Mouse (Mus musculus) left cerebral cortex, adult 18-20 months (tissue): Measurements from ENCODE around the gene Reep3. TPM values are rescaled to one million over a fixed set of nuclear protein-coding genes. Genes with fewer than 3 reads are reported as not detected.

ENCODE experiments used
- DNase-seq, 2 experiments: peaks; one replicate each; pipeline ENCODE4 v3.0.0; 2021 to 2022; ENCODE audit warnings: low spot score in 2 of 2, mixed read lengths in 1 of 2
- total RNA-seq, 2 experiments: library from RNA; stranded (reverse); gene quantifications; 2 replicates each; pipeline ENCODE4 v1.2.3; 2021

Reep3 gene
- total RNA-seq, 2 experiments from 2014 or later: 16.6 to 17.1 TPM

DNA sequence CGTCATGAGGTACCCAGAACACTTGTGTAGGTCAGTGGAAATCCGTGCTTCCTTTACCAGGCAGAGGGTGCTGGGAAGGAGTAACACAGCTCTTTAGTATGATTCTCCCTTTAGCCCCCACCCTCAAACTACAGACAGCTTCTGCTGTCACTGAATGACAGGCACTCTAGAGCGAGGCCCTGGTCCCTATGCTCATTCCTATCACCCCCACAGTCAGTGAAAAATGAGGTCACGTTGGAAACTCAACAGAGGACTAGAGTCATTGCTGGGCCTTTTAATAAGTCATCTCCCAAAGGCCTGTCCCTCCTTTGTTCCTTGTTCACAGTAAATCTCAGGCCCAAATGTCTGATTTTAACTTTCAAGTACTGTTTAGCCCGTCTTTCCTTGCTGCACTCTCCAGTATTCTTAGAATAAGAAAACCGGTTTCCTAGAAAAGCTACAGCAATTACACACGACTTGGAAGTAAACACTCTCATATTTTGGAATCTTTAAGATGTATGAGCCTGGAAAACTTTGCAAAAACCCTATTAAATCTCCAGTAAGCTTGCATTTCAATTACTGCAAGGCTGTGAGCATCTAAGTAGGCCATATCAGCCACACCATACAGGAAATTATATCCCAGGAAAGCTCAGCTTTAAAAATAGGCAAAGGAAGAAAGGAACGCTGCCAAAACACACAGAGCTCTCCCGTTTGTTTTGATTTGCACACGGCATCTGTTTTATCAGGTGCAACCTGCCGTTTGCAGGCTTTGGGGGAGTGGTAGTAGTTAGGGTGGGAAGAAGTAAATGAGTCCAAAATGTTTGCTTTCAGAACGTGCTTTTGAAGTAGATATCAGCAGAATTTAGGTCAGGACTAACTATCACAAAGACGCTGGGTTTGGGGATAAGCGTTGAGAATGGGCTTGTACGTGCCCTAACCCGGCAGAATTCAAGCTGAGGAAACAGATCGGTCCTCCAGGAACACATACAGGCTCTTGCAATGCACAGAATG lies 40.6 kb downstream of the Reep3 start:
- DNase-seq: no peak

- no peak for DNase-seq
Observed at GRCm38 (mm10) chr10:67053475-67053874, 43.3 kb downstream of the Reep3 start.

DNA sequence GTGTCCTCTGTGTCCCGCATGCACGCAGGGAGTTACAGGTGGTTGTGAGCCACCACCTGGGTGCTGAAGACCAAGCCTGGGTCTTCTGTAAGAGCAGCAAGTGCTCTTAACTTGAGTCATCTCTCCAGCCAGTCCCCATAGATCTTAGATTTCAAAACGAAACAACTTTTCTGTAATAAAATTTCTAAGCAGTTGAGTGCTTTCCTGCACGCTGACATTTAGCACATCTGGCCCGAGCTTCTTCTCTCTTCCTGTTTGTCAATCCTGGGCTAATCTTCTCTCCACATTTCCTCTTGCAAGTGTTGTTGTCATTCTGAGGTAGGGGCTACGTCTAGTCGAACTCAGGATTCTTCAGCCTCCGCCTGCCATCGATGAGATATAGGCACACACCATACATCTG lies 44.3 kb downstream of the Reep3 start:
- DNase-seq: no peak

DNA sequence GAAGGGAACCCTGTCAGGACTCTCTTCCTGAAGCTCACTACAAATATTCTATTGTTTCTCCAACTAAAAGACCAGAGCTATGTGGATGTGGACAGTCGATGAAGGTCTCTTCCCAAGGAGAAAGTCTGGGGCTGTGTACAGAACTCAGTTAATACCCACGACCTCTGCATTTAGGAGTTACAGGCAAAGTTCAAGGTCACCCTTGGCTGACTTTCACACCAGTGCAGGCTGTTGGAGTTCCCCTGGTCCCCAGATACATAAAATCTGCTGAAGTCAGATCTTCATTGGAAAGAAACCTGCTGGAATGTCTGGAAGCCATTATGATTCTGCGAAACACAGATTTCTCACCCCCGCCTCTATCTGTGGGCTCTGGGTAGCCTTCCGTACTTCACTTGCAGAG lies 45.3 kb downstream of the Reep3 start:
- DNase-seq: no peak

GRCm38 (mm10) chr10:67050766-67051165 lies 46.0 kb downstream of the Reep3 start:
- no peak for DNase-seq

GRCm38 (mm10) chr10:67049621-67050020 lies 47.1 kb downstream of the Reep3 start:
- DNase-seq: no peak

GRCm38 (mm10) chr10:67048871-67049615 lies 47.7 kb downstream of the Reep3 start:
- no peak for DNase-seq

DNA sequence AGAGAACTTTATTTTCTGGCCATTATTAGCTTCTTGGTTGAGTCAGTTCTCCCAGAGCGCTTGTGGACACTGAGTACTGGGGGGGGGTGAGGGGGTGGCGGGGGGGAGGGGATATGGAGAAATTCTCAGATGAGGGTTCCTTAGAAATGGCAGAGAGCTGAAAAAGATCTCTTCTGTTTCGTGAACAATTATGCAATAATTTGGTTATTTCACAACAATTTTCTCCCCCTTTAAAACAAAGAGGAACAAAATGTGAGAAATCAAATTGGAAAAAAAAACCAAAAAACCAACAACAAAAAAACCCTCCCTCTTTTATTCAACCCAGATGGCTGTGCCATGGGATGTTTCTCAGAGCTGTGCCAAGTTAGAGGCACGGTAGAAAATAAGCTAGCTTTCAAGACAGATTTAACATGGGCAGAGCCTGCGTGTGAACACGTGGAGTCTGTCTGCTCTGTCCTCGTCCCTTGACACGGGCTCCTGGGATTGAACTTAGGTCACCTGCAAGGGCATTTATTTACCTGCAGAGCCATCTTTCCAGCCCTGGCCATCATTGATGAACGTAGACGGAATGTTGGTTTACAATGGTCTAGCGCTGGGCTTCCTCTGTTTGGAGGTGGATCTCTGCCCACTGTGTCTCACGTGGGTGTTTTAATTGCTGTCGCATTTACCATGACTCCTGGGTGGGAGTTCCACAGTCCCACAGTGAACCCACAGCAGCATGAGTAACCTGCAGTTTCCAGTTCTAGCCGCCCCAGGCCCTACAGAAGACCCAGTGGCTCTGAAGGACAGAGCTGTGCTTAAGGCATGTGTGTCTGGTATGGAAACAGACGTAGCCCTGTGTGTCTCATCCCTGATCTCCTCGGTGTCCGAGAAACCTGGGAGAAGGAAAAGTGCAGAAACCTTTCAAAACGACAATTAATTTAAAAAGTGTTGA lies 48.8 kb downstream of the Reep3 start:
- peak in 1 of 2 experiments; percentile 39 for DNase-seq

- DNase-seq: no peak
Observed at GRCm38 (mm10) chr10:67045192-67045899, 51.4 kb downstream of the Reep3 start.

DNA sequence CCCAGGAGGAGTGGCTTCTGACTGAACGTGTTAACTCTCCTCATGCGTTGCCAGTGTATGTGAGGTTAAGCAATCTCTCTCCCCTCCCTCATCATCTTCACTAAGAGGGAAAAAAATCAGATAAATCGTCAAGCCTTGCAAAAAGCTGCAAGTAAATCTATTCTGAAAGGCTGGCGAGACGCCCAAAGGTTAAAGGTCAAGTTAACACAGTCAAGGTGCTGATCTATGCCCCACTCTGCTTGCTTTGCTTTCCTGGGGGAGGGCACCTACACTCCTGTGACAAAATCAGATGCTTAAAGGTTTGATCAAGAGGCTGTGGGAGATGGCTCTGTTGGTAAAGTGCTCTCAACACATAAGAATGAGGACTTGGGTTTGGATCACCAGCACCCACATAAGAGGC lies 52.4 kb downstream of the Reep3 start:
- DNase-seq: no peak

DNA sequence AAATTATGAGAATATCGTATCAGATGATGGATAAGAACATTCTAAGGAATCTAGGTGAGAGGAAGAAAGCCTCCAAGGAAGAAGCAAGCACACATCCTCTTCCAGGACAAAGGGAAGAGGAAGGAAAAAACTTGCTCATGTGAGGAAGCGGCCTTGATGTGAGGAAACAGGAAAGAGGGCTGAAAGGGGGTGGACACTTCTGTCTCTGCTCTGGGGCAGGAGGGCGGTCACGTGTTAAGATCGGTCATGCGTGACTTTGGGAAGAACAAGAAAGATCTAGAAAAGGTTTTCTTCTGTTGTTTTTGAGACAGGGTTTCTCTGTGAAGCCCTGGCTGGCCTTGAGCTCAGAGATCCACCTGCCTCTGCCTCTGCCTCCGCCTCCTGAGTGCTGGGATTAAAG lies 53.5 kb downstream of the Reep3 start:
- no peak for DNase-seq

DNA sequence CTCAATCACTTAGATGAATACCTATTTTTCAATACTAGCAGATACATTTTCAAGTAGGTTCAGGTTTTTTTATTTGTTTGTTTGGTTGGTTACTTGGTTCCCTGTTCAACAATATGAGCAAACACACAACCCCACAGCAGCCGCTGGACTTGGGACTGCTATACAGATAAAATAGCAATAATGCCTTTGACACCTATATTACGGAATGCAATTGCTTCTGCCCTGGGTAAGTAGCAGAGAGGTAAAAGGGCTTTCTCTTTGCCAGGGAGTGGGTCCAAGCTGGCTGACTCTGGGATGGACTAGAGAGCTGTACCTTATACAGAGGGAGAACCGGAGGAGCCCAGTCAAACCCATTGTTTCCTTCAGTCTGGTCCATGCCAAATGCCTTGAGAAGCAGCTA lies 56.3 kb downstream of the Reep3 start:
- no peak for DNase-seq

DNA sequence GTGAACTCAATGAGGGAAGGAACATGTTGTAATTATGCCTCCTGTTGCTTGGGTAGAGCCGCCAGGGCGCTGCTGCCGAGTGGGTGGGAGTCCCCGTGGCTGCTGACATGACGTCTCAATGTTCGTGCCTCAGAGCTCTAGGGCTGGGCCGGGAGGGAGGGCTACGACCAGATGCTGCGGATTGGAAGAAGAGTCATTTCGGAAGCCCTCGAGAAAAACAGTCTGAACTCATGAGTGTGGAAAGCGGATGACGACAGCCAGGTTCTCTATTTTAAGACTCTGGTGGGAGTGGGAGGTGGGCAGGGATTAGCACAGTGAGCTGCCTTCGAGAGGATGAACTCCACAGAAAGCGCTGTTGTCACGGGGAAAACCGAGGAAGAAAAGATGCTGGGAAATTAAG lies 57.7 kb downstream of the Reep3 start:
- DNase-seq: peak; percentile 68 to 75

DNA sequence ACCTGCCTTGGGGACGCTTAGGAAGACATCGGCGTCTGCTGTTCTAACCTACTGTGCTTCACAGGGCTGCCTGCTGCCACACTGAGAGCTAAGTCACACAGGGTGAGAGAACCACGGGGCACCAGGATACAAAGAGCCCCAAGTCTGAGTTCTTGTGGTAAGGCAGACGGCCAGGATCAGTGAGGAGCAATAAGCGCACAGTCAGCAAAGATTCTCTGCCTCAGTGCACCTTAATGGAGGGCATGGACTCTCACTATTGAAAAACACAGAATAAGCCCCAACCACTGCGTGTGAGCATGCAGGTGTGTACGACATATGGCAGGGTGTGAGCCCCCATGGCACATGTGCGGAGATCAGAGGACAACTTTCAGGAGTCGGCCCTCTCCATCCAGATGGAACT lies 60.2 kb downstream of the Reep3 start:
- no peak for DNase-seq

DNA sequence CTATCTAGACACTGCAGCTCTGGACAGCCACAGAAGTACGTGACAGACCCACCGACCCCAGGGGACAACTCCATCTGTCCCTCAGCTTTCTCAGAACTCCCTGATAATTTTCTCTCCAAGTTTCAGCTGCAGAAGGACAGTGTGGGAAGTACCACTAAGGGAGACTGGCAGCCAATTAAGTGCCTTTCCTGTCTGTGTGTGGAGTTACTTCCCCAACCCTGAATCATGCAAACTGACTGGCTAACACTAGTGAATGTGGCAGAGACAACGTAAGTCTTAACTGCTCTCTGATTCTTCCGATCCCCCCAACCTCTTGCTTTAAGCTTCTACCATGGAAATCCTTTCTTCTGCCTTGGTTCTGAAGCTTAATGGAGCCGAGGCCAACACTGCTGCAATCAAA lies 60.6 kb downstream of the Reep3 start:
- DNase-seq: no peak

GRCm38 (mm10) chr10:67031186-67031585 lies 65.6 kb downstream of the Reep3 start:
- no peak for DNase-seq

DNA sequence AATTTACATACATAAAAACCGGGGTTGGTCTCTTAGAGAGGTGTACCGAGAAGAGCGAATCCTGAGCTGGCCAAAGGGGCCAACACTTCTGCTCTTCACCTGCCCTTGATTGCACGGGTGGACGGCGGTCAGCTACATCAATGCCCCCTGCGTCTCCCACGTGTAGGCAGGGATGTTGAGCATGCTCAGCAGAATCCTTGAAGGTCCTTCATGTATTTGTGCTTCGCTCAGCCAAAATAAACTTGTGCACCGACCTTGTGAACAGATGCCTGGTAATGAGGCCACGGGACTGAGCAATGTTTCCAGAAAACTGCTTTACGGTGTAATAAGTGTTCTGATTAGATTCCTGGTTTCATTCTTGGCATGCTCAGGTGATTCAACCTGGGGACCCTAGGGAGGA lies 67.4 kb downstream of the Reep3 start:
- DNase-seq: no peak

- DNase-seq: no peak
Observed at GRCm38 (mm10) chr10:67026375-67026774, 70.4 kb downstream of the Reep3 start.

DNA sequence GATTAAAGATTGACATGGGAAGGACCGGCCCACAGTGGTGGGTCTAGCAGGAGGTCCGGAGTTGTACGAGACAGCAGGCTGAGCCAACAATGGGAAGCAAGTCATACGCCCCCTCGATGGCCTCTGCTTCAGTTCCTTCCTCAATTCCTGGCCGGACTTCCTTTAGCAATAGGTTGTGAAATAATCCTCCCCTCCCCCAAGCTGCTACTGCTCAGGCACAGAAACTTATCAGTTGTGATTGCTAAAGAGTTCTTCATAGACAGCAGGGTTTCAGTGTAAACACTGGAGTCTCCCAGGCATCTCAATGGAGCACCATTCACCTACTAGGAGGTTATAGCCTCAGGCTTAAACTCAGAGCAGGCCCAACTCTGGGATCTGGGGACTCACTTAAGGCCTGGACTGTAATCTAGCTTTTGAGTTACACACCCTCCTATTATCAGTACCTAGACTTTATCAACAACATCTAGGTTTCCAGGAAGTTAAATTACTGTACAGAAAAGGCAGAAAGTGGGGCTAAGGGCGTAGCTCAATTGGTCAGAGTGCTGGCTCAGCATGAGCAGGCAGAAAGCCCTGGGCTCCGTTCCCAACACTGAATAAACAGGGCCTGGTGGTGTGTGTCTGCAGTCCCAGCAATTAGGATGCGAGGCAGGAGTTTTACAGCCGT lies 71.0 kb downstream of the Reep3 start:
- peak; percentile 33 for DNase-seq

DNA sequence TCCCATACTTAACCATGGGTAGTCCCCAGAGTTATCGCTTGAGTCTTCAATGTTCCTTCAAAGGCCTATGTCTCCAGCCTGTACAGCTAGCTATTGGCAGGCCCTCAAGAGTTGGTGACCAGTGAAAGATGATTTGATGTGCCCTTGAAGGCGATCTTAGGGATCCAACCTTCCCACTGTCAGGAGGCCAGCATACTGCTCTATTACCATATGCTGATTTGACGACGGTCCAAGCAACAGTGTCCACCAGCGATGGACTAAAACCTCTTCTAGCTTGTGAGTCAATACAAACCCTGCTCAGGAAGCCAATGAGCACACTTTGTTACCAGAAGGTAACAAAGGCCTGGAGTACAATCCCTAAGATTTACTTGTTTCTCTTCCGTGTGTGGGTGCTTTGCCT lies 72.4 kb downstream of the Reep3 start:
- DNase-seq: no peak
